Mouse (Mus musculus): ENCODE results near the gene Flywch2.

- no peak for TF ChIP-seq CTCF (IDR thresholded peaks at IDR 0.05; ENCODE audit: extremely low read depth, insufficient read depth, low read length)
- no peak for TF ChIP-seq POLR2A (IDR thresholded peaks at IDR 0.05; ENCODE audit: extremely low read depth, insufficient read depth, low read length)
These were observed 41.2 kb downstream of the Flywch2 start for GRCm38 (mm10) chr17:23744651-23745050.

Data from cortical plate, adult 2 months (tissue).